Mouse (Mus musculus) forebrain, embryonic 15.5 days (tissue): Measurements from ENCODE around the gene Vmn1r214. TPM values are rescaled to one million over a fixed set of nuclear protein-coding genes. Genes with fewer than 3 reads are reported as not detected.

ENCODE experiments used
- ATAC-seq: fragments of 200-750 bp; cut with Nextera tagmentation; replicated peaks from 2 replicates; pipeline ENCODE4 v1.8.0; 2017; ENCODE audit warnings: mild to moderate bottlenecking, moderate TSS enrichment, moderate library complexity
- H3K27ac ChIP-seq: fragments of 300-500 bp; sonication (generic); replicated peaks from 2 replicates; pipeline ENCODE4 v1.5.1; 2015; ENCODE audit warnings: mild to moderate bottlenecking, inconsistent platforms
- H3K27me3 ChIP-seq: fragments of 300-500 bp; sonication (generic); 2 replicates; pipeline ENCODE4 v1.6.1; 2015; ENCODE audit warnings: inconsistent platforms
- H3K36me3 ChIP-seq: fragments of 300-500 bp; sonication (generic); 2 replicates; pipeline ENCODE4 v1.6.1; 2015; ENCODE audit warnings: mild to moderate bottlenecking, inconsistent platforms
- H3K4me1 ChIP-seq: fragments of 300-500 bp; sonication (generic); 2 replicates; pipeline ENCODE4 v1.6.1; 2015; ENCODE audit warnings: inconsistent platforms
- H3K4me2 ChIP-seq: fragments of 300-500 bp; sonication (generic); replicated peaks from 2 replicates; pipeline ENCODE4 v1.6.1; 2015; ENCODE audit warnings: mild to moderate bottlenecking, inconsistent platforms
- H3K4me3 ChIP-seq: fragments of 300-500 bp; sonication (generic); 2 replicates; pipeline ENCODE4 v1.5.1; 2015; ENCODE audit warnings: mild to moderate bottlenecking, inconsistent platforms
- H3K9ac ChIP-seq: fragments of 300-500 bp; sonication (generic); replicated peaks from 2 replicates; pipeline ENCODE4 v1.6.1; 2015; ENCODE audit warnings: mild to moderate bottlenecking, inconsistent platforms
- H3K9me3 ChIP-seq: fragments of 300-500 bp; sonication (generic); 2 replicates; pipeline ENCODE4 v1.6.1; 2016; ENCODE audit warnings: inconsistent platforms
- WGBS: fragments of 180-500 bp; shearing (Covaris S2); methylation state at CpG from one replicate; pipeline ENCODE4 v1.1.7; 2015; ENCODE audit warnings: mixed read lengths; 5-methylcytosine and 5-hydroxymethylcytosine counted together
- polyA plus RNA-seq: library from polyadenylated mRNA; unstranded; fragments of >200 nt; fragmentation: Nextera tagmentation; extraction: Ambion mirVana; gene quantifications from 2 replicates; pipeline ENCODE4 v1.2.1, GENCODE M21; 2015

Vmn1r214 gene
- polyA plus RNA-seq = not detected in 2 replicates

GRCm38 (mm10) chr13:23030118-23030517, at the start of gene Vmn1r214:
Gene Vmn1r214 (plus strand): TSS chr13:23030418.
- no peak within 1 kb of the TSS for H3K27ac ChIP-seq
- 88% methylated on average over 3 of the region's 3 CpGs for WGBS
- no peaks in the 10 kb centered on the region for H3K27me3 ChIP-seq
- no peaks in the 10 kb centered on the region for H3K9me3 ChIP-seq
- no peak for ATAC-seq
- H3K9ac ChIP-seq = no peak within 1 kb of the TSS
- H3K4me1 ChIP-seq = no peaks in the 10 kb centered on the region
- no peaks in the 10 kb centered on the region for H3K36me3 ChIP-seq
- no peak within 1 kb of the TSS for H3K4me3 ChIP-seq
- H3K4me2 ChIP-seq = no peak within 1 kb of the TSS

GRCm38 (mm10) chr13:22990214-22990891, 39.9 kb upstream of the Vmn1r214 start:
- Histone ChIP-seq H3K9ac (no peak overlapping the region), H3K9me3 (no peaks in the 10 kb centered on the region), H3K4me3 (no peak overlapping the region), H3K4me2 (no peak overlapping the region), H3K27ac (no peak overlapping the region), H3K36me3 (no peaks in the 10 kb centered on the region), H3K27me3 (no peaks in the 10 kb centered on the region), H3K4me1 (no peaks in the 10 kb centered on the region)
- WGBS = 83% methylated on average over 11 of the region's 11 CpGs
- no peak for ATAC-seq

DNA sequence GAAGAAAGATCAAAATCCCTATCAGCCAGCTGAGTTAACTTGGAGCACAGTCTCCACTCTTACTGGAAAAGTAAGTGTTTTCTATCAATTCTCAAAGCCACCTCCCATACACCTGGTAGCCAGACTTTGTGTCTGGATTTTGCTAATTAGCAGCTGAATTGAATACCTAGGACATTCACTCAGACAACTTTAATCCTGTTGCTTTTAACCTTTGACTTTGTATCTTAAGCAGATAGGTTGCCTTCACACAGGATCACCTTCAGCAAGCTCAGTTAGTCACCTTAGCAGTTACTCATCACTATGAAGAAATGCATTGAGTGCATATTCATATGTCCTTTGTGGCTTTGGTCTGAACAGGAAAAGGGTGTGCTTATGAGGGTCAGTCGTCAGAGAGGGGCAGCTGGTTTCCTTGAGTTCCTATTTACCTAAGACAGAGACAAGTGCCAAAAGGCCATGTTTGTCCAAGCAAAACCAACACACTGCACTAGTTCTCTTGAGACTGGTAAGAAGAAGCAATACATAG, 38.0 kb upstream of the Vmn1r214 start:
- ATAC-seq = no peak
- Histone ChIP-seq H3K36me3 (no peaks in the 10 kb centered on the region), H3K9me3 (no peaks in the 10 kb centered on the region), H3K27ac (no peak overlapping the region), H3K4me1 (no peaks in the 10 kb centered on the region), H3K27me3 (no peaks in the 10 kb centered on the region), H3K9ac (no peak overlapping the region), H3K4me2 (no peak overlapping the region), H3K4me3 (no peak overlapping the region)
- 56% methylated on average over 1 of the region's 1 CpGs for WGBS

GRCm38 (mm10) chr13:22992721-22993120, 37.5 kb upstream of the Vmn1r214 start:
- Histone ChIP-seq H3K36me3 (no peaks in the 10 kb centered on the region), H3K9me3 (no peaks in the 10 kb centered on the region), H3K4me3 (no peak overlapping the region), H3K27ac (no peak overlapping the region), H3K4me1 (no peaks in the 10 kb centered on the region), H3K27me3 (no peaks in the 10 kb centered on the region), H3K4me2 (no peak overlapping the region), H3K9ac (no peak overlapping the region)
- 59% methylated on average over 2 of the region's 2 CpGs for WGBS
- ATAC-seq = no peak

DNA sequence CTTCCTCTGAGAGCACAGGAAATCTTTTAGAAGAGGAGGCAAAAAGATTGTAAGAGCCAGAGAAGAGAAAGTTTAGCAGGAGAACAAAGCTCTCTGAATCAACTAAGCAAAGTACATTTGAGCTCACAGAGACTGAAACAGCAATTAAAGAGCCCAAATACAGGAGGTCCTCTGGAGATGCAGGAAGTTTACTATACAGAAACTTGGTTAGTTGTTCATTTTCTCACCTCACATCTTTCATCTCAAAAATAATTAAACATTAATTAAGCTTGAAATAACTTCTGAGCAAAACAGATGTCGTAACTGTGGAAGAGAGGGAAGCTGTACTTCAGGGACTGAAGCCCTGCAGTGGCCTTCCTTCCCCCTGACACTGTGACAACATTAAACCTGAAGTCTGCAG, 22.9 kb upstream of the Vmn1r214 start, which contains the start of gene Vmn1r213:
Vmn1r213 (plus strand) TSS at position 301 of the 400 bp plus-strand sequence.
- no peak for ATAC-seq
- Histone ChIP-seq H3K27ac (no peak within 1 kb of the TSS), H3K36me3 (no peaks in the 10 kb centered on the region), H3K9me3 (no peaks in the 10 kb centered on the region), H3K4me1 (no peaks in the 10 kb centered on the region), H3K9ac (no peak within 1 kb of the TSS), H3K4me3 (no peak within 1 kb of the TSS), H3K4me2 (no peak within 1 kb of the TSS), H3K27me3 (no peaks in the 10 kb centered on the region)
- WGBS = 71% methylated on average over 1 of the region's 1 CpGs

- Histone ChIP-seq H3K4me2 (no peak overlapping the region), H3K9ac (no peak overlapping the region), H3K27ac (no peak overlapping the region), H3K36me3 (no peaks in the 10 kb centered on the region), H3K4me3 (no peak overlapping the region), H3K27me3 (no peaks in the 10 kb centered on the region), H3K9me3 (no peaks in the 10 kb centered on the region), H3K4me1 (no peaks in the 10 kb centered on the region)
- no peak for ATAC-seq
These were observed 12.1 kb upstream of the Vmn1r214 start for GRCm38 (mm10) chr13:23018158-23018557.

- H3K9me3 ChIP-seq = no peaks in the 10 kb centered on the region
- no peaks in the 10 kb centered on the region for H3K36me3 ChIP-seq
- H3K27ac ChIP-seq = no peak overlapping the region
- H3K4me1 ChIP-seq = no peaks in the 10 kb centered on the region
- H3K9ac ChIP-seq = no peak overlapping the region
- no peaks in the 10 kb centered on the region for H3K27me3 ChIP-seq
- no peak overlapping the region for H3K4me2 ChIP-seq
- no peak for ATAC-seq
- no peak overlapping the region for H3K4me3 ChIP-seq
These were observed 5.4 kb upstream of the Vmn1r214 start for GRCm38 (mm10) chr13:23024812-23025211.

DNA sequence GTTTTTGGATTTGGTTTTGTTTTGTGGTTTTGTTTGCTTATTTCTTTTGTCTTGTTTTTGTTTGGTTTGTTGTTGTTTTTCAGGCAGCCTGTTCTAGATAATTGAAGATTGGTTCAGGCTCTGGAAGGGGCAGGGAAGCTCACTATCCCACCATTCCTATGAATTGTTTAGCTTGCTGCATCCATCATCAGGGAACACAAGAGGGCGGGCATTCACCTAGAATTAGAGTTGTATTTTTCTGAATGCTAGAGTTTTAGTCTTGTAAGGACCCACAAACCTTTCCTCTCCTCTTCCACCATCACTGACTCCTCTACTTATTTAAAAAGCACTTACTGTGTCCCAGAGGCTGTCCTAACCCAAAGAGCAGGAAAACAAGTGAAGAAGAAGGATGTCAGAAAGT, 27.6 kb downstream of the Vmn1r214 start:
- H3K9me3 ChIP-seq = no peaks in the 10 kb centered on the region
- WGBS = 51% methylated on average over 1 of the region's 1 CpGs
- H3K4me2 ChIP-seq = no peak overlapping the region
- no peaks in the 10 kb centered on the region for H3K36me3 ChIP-seq
- ATAC-seq = no peak
- no peak overlapping the region for H3K4me3 ChIP-seq
- no peaks in the 10 kb centered on the region for H3K27me3 ChIP-seq
- H3K9ac ChIP-seq = no peak overlapping the region
- H3K27ac ChIP-seq = no peak overlapping the region
- no peaks in the 10 kb centered on the region for H3K4me1 ChIP-seq

GRCm38 (mm10) chr13:23067725-23068124, 37.5 kb downstream of the Vmn1r214 start, which contains the start of gene Vmn1r215:
Gene Vmn1r215 (plus strand): TSS chr13:23068025.
- no peak within 1 kb of the TSS for H3K4me2 ChIP-seq
- 64% methylated on average over 1 of the region's 1 CpGs for WGBS
- no peak for ATAC-seq
- H3K36me3 ChIP-seq = no peaks in the 10 kb centered on the region
- no peaks in the 10 kb centered on the region for H3K9me3 ChIP-seq
- H3K27me3 ChIP-seq = no peaks in the 10 kb centered on the region
- no peak within 1 kb of the TSS for H3K4me3 ChIP-seq
- no peaks in the 10 kb centered on the region for H3K4me1 ChIP-seq
- no peak within 1 kb of the TSS for H3K9ac ChIP-seq
- H3K27ac ChIP-seq = no peak within 1 kb of the TSS

DNA sequence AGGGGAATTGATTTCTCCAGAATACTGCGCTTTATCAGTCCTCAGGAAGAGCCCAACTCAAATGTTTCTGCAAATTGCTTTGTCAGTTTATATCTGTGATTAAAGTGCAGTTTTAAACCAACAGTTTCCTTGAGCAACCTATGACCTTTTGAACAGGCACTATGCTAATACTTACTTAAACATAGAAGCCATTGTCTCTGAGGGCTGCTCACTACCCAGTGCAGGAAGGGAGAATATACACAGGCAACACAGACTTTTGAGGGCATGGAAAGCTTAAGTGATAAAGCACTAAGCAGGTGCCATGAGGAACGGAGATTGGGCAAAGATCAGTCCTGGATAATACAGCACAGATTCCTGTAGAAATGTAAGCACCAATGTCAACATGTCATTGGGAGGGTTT, 39.1 kb downstream of the Vmn1r214 start:
- no peak overlapping the region for H3K27ac ChIP-seq
- ATAC-seq = no peak

More for the DNA sequence above, 39.1 kb downstream of the Vmn1r214 start:
- Histone ChIP-seq H3K4me2 (no peak overlapping the region), H3K27me3 (no peaks in the 10 kb centered on the region), H3K36me3 (no peaks in the 10 kb centered on the region), H3K9ac (no peak overlapping the region), H3K9me3 (no peaks in the 10 kb centered on the region), H3K4me1 (no peaks in the 10 kb centered on the region), H3K4me3 (no peak overlapping the region)
- WGBS = 90% methylated on average over 2 of the region's 2 CpGs
